Mouse (Mus musculus): ENCODE results near the gene Dnajc2.
"Not testable (repeated sequence)": the region's sequence is repeated elsewhere in the genome, so short reads cannot be mapped to it uniquely, and the experiment has no call there.

Gene Dnajc2

DNA sequence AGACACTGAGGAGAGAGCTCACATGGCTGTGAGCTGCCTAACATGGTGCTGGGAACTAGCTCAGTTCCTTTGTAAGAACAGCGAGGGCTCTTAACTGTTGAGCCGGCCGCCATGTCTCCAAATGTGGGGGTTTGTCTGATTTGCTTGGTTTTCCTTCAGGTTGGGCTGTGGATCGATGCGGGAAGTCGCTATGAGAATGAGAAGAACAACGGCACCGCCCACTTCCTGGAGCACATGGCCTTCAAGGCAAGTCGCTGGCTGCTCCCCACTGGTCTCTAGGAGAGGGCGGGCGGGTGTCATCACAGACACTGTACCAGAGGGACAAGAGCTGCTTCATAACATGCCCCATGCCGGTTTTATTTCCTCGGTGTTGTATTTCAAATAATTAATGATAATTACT, 45.2 kb downstream of the Dnajc2 start:
- no peak for DNase-seq (ENCODE audit: low read depth)

DNA sequence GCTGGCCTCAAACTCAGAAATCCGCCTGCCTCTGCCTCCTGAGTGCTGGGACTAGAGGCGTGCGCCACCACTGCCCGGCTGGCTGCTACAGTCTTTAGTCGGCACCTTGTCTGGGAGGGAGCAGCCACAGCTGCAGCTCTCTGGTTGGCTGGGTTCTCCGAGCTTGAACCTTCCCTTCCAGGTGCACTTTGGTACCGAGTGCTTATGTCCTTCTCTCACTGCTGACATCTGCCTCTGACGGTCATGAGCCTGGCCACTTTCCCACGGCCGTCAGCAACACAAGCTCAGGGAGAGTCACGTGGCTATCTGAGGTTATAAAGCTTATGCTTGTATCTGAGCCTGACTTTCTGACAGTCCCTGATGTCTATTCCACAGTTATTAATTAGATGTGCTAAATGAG, 45.9 kb downstream of the Dnajc2 start:
- DNase-seq (ENCODE audit: low read depth): no peak

DNA sequence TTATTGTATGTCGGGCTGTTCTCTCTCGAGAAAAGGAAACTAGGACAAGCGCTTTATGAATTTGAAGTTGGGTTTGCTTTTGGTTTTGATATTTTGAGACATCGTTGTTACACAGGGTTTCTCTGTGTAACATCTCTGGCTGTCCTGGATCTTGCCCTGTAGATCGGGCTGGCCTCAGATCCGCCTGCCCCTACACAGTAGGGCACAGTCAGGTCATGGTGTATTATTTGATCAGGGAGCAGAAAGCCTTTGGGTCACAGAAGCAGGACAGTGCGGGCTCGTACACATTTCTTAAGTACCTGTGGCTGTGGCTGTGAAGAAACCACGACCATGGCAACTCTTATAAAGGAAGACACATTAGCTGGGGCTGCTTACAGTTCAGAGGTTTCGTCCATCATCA, 47.4 kb downstream of the Dnajc2 start:
- DNase-seq (ENCODE audit: low read depth): no peak

DNA sequence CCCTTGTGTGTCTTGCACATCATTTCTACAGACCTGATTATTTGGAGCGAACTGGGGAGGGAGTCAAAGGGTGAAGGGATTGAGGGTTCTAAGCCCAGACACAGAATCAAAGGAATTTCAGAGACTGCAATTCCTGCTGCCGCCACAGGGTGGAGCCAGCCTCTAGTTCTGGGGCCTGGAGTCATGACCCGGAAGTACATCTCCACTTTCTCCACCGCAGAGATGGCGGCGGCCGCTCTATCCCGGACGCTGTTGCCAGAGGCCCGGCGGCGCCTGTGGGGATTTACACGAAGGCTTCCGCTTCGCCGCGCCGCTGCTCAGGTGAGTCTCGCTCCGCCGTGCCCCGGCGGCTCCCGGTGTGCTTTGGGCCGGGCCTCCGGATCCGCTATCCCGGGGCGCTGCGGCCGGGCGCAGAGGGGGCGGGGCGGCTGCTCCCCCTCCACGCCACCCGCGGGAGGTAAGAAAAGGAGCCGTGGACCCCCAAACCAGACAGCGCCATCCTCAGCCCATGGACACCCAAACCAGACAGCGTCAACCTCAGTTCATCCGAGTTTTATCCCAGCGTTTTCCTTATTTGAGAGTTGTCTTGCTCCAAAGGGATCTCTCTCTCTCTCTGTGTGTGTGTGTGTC, 48.0 kb downstream of the Dnajc2 start, which contains the start of gene Pmpcb:
Pmpcb (plus strand) TSS at position 186 of the 630 bp plus-strand sequence.
- DNase-seq (ENCODE audit: low read depth): peak; percentile 77

DNA sequence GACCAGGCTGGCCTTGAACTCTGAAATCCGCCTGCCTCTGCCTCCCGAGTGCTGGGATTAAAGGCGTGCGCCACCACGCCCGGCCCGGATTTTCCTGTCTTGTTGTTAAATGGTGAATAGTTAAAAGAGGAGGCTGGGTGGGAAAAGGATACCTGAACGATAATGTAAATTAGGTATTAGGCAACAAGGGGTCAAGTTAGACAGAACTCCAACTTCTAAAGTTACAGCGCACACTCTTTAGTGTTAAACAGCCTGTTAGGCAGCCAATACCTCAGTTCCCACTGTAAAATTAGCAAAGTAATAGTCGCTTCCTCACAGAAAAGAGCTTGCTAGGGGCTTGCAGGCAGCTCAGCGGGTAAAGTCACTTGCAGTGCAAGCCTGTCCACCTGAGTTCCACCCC, 49.0 kb downstream of the Dnajc2 start:
- no peak for DNase-seq (ENCODE audit: low read depth)

DNA sequence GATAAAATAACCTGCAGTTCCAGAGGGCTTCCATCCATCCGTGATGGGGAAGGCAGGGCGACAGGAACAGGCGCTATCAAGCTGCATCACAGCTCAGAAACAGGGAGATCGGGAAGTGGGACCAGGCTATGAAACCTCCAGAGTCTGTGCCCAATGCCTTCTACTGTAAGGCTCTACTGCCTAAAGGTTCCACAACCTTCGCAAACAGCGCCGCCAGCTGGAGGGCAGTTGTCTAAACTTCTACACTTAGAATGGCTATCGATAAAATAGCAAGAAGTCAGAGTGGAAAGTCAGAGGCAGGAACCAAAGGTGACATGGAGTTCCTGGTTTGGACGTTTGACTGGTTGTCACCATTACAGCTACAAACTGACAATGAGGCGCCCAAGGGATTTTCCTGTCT, 49.5 kb downstream of the Dnajc2 start:
- DNase-seq (ENCODE audit: low read depth): peak; percentile 83

DNA sequence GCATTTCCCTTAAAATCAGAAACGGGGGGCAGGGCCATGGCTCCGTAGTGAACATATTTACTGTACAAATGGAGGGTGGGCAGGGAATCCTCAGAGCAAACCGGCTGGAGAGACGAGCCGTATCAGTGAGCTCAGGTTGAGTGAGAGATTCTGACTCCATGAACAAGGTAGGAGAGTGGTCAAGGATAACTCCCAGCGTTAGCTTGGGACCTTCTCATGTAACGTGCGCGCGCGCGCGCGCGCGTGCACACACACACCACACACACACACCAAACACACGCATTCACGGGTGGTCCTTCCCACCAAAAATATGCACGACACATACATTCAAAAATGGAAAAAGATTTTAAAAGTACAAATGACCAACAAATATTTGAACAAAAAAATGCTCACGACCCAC, 50.0 kb downstream of the Dnajc2 start:
- no peak for DNase-seq (ENCODE audit: low read depth)

DNA sequence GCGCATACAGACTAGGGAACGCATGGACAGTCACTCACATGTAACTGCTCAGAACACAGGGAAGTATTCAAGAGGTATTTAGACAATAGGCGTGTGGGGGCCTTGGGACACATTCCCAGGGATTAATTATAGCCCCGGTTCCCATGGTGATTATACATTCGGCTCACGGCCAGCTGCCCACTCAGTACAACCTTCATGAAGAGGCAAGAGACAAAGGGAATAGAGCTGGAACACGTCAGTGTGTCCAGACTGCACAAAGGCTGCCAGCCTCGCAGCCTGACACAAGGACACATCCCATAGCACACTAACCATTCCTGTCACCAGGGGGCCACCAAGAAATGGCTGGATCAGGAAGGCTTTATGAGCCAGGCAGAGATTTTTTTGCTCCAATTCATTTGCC, 52.1 kb downstream of the Dnajc2 start:
- no peak for DNase-seq (ENCODE audit: low read depth)

DNA sequence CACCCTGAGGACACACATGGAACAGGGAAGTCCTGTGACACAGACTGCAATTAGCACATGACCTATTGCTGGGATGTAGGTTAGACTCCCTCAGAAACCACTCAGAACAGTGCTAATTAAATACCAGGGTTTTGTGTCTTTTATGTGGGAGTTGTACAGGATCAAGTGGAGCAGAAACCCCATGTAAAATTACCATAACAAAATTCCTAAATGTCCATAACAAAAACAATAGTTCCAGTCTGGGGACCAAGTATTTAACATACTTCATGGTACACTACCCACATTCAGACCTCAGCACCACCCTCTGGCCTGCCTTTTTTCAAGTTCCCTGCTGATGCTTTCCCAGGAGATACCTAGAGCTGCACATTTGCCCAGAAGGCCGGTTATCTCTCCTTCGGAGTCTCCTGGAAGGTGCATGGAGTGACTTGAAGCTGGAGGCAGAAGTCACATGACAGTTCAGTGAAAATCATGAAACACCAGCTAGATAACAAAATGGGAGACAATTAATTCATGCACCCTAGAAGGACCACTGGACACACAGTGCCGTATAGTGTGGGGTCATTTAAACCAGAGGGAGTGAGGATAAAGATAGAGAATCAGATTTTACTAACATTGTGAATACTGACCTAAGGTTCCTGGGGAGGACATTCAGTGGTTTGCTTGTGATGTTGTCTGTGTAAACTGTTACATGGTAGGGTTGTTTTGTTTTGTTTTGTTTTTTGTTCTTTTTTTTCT, 52.7 kb downstream of the Dnajc2 start:
- no peak for DNase-seq (ENCODE audit: low read depth)

DNA sequence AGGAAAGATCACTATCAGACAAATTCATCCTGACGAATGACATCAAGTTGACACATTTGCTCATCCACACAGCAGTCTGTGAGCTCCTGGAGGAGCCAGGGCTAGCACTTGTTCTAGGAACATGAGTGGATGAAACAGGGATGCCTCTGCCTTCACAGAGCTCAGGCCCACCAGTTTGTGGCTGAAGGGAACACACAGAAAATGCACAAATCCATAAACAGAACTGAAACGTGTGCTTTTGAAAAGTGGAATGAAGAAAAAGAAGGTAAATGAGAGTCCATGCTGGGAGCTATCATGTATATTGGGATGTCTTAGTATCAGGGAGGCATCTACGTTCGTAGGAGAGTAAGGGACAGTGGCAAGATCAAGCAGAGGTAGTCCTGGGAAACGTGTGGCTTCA, 55.9 kb downstream of the Dnajc2 start:
- no peak for DNase-seq (ENCODE audit: low read depth)

DNA sequence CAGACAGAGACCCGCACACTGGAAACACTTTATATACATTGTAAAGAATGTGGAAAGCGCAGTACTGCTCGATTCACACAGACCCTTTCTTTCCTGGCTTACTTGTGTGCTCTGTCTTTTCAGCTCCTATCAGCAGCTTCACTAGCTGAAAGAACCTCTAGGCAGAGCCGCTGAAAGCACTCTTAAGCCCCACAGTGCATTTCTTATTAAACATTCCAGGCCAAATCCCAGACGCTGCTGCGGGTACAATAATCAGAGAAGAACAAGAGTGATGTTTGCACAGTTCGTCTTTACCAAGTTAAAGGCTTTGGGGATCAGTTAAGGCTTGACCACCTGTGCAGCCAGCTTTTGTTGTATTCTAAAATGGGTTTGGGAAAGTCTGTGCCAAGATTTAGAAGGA, 60.2 kb downstream of the Dnajc2 start:
- DNase-seq (ENCODE audit: low read depth): no peak

DNA sequence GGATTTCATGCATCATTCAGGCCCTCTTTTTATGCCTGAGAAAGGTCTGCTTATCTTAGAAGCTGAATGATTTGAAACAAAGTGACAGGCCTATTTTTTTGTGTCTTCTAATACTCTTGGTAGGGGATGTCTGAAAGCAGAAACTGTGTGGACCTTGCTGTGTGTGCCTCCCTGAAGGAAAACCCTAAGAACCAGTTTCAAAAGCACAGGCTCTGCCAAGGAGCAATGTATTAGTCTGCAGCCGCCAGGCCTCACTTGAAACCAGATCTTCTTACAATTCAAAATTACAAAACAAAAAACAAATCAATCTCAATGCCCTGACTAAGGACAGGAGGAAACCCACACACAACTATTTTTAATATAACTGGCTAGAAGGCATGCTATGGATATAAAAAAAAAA, 60.6 kb downstream of the Dnajc2 start:
- no peak for DNase-seq (ENCODE audit: low read depth)

DNA sequence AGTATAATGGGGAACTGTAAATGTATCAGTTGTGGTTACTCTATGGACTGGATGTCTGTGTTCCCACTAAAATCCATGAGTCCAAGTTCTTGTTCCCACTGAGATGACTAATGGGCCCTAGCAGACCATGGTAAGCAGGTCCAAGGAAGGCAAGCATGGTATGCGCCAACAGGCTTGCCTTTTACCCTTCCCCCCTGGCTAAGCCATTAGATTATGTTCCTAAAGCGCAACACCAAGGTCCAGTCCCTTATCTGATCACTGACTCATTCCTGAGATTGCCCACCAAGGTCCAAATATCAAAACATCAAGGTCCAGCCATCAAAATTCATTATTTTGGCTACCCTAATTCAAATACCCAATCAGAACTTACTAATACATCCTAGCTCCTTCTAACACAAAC, 65.8 kb downstream of the Dnajc2 start:
- no peak for DNase-seq (ENCODE audit: low read depth)

DNA sequence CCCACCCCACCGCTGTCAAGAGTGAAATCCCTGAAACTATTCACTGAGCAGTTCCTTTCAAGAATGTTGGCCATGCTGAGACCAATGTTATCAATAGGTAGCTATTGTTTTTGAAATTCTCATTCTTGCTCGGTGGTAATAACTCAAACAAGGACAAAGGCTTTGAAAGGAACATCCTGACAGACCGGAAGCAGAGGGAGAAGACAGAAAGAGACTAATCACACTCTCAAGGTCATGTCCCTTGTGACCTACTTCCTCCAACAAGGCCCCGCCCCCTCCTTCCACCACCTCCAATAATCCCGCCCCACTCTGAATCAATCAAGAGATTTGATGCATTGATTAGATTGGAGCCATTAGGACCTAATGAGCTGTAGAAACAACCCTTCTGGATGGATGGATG, 66.5 kb downstream of the Dnajc2 start:
- no peak for DNase-seq (ENCODE audit: low read depth)

DNA sequence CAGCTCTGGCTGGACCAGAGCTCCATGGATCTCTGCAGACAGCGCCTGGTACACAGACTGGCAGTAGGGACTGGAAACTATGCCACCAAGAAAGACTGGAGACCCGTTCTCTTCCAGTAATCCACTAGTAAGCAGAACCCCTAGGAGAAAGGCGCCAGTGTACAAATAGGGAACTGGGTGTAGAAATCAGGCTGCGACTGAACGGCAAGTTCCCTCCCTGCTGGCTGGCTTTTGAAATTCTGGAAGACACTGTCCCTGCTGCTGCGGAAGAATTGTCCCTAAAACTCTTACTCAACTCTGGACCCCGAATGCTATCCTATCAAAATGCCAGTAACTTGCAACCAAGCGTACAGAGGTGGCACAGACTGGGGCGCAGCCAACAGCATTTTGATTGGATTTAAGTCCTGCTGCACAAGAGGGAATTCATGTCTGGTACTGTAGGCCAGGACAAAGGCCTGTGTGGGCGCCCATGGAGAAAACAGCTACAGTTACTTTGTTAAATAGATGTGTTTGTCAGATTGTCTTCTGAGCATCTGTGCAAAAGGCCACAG, 67.8 kb downstream of the Dnajc2 start:
- no peak for DNase-seq (ENCODE audit: low read depth)

DNA sequence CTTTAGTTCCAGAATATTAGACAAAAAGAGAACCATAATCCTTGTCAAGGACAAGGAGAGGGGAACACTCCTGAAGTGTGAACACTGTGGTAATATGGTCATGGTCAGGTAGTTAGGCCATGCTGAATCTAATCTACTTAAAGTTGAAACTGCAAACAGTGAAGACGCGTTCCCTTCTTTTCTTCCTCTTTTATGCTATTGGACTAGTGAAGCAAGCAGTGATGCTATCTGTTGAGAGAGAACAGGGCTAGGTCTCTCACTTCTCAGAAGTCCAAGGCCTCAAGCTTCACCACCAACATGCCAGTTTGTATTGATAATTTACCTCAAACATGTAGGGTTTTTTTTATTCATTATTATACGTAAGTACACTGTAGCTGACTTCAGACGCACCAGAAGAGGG, 70.6 kb downstream of the Dnajc2 start:
- DNase-seq (ENCODE audit: low read depth): no peak

DNA sequence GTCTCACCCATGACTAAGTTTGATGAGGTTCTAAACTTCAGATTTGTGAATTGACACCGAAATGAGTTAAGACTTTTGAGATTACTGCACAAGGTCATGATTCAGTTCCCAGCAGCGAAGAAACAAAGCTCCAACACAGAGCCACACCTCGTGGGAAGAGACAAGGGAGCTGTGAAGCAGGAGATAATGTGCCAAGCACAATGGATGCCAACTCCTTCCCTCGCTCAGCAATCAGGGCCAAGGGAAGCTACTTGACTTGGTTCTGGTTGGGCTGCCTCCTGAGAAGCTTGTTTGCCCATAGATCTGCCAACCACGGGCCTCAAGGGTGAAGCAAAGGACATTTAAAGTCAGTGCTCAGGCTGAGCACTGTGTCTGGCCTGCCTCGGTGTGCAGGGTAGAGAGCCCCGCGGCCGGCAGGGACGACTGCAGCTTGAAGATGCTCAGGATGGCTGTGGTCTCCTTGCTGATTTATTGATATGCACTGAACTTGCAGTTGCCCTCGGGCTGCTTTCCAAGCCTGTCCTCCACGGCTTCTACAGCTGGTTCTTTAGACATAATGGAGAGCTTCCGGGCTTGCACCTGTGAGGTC, 72.8 kb downstream of the Dnajc2 start:
- no peak for DNase-seq (ENCODE audit: low read depth)

DNA sequence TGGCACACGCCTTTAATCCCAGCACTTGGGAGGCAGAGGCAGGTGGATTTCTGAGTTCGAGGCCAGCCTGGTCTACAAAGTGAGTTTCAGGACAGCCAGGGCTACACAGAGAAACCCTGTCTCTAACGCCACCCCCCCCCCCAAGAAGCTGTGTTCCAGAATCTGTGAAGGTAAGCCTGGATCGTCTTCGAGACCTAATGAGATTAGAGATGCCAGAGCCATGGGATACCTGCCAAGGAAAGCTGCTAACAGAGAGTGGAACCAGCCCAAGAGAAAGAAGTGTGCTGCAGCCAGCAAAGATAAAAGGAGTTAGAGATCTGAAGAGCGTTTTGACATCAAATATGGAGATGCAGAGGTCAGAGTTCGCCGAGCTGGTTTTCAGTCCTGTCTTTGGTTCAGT, 77.0 kb downstream of the Dnajc2 start:
- not testable (repeated sequence) for DNase-seq (ENCODE audit: low read depth)
